Mouse (Mus musculus) testis, adult 2 months (tissue): ENCODE data around the gene Gm28729. TPM values are rescaled to one million over a fixed set of nuclear protein-coding genes. Genes with fewer than 3 reads are reported as not detected.

Experiments used
- H3K27ac ChIP-seq: fragments of 200-500 bp; 2 replicates; pipeline ENCODE4 v1.5.1; 2012; ENCODE audit warnings: low read depth, low read length; ENCODE audit not compliant: control insufficient read depth, insufficient read depth
- H3K27me3 ChIP-seq: fragments of 200-500 bp; 2 replicates; pipeline ENCODE4 v1.6.1; 2012; ENCODE audit warnings: mild to moderate bottlenecking, low read length, moderate library complexity; ENCODE audit not compliant: control insufficient read depth, insufficient read depth
- H3K36me3 ChIP-seq: fragments of 200-500 bp; 2 replicates; pipeline ENCODE4 v1.6.1; 2012; ENCODE audit warnings: mild to moderate bottlenecking, low read length; ENCODE audit not compliant: control insufficient read depth, insufficient read depth
- H3K4me1 ChIP-seq: fragments of 200-500 bp; 2 replicates; pipeline ENCODE4 v1.6.1; 2012; ENCODE audit warnings: low read length; ENCODE audit not compliant: control insufficient read depth, insufficient read depth
- H3K4me3 ChIP-seq: fragments of 200-500 bp; 2 replicates; pipeline ENCODE4 v1.5.1; 2012; ENCODE audit warnings: low read depth, mild to moderate bottlenecking, low read length, moderate library complexity, mixed read lengths; ENCODE audit not compliant: control insufficient read depth
- CTCF ChIP-seq: fragments of 200-500 bp; IDR thresholded peaks from 2 replicates; pipeline ENCODE4 v1.5.1; 2012; ENCODE audit warnings: low read depth, mild to moderate bottlenecking, inconsistent platforms, low read length, moderate library complexity; ENCODE audit not compliant: control insufficient read depth, insufficient read depth, insufficient replicate concordance
- POLR2A ChIP-seq: fragments of 200-500 bp; IDR thresholded peaks from 2 replicates; pipeline ENCODE4 v1.6.1; 2012; ENCODE audit warnings: low read depth, mild to moderate bottlenecking, inconsistent platforms, low read length, moderate library complexity; ENCODE audit not compliant: control insufficient read depth
- polyA plus RNA-seq: library from polyadenylated mRNA; depleted of rRNA; stranded (reverse); fragments of >200 nt; gene quantifications from 2 replicates; pipeline ENCODE4 v1.2.3, GENCODE M21; 2012; rRNA removed

The Gm28729 gene
- 8.7 and 9.3 TPM in 2 replicates for polyA plus RNA-seq

- no peaks in the 10 kb centered on the region for H3K27me3 ChIP-seq
- no peaks in the 10 kb centered on the region for H3K36me3 ChIP-seq
- H3K4me1 ChIP-seq = peaks cover 7% of the 10 kb centered on the region
- peak within 1 kb of the TSS; percentile 75 for H3K4me3 ChIP-seq
- H3K27ac ChIP-seq = no peak within 1 kb of the TSS
- TF ChIP-seq CTCF = no peak
- TF ChIP-seq POLR2A = no peak; the same call in 1 of the 2 replicates
Observed at GRCm38 (mm10) chr9:96524972-96525506, at the start of gene Gm28729. Gm28729 (minus strand) TSS chr9:96525264.

- H3K36me3 ChIP-seq = no peaks in the 10 kb centered on the region
- no peak overlapping the region for H3K4me3 ChIP-seq
- no peaks in the 10 kb centered on the region for H3K27me3 ChIP-seq
- TF ChIP-seq CTCF (no peak), POLR2A (no peak)
- H3K27ac ChIP-seq = no peak overlapping the region
- H3K4me1 ChIP-seq = no peaks in the 10 kb centered on the region
Observed at GRCm38 (mm10) chr9:96573252-96573651, 48.2 kb upstream of the Gm28729 start.

- Histone ChIP-seq H3K27me3 (no peaks in the 10 kb centered on the region), H3K4me3 (no peak overlapping the region), H3K36me3 (no peaks in the 10 kb centered on the region), H3K4me1 (no peaks in the 10 kb centered on the region), H3K27ac (no peak overlapping the region)
- TF ChIP-seq CTCF (no peak), POLR2A (no peak)
Observed at GRCm38 (mm10) chr9:96572754-96573153, 47.7 kb upstream of the Gm28729 start.

GRCm38 (mm10) chr9:96566470-96566996 is 41.5 kb upstream of the Gm28729 start:
- no peak for TF ChIP-seq POLR2A
- no peak for TF ChIP-seq CTCF

GRCm38 (mm10) chr9:96563501-96563900 is 38.4 kb upstream of the Gm28729 start:
- no peak overlapping the region for H3K4me3 ChIP-seq
- TF ChIP-seq POLR2A (no peak), CTCF (no peak)
- H3K27me3 ChIP-seq = no peaks in the 10 kb centered on the region
- no peaks in the 10 kb centered on the region for H3K4me1 ChIP-seq
- H3K27ac ChIP-seq = no peak overlapping the region
- no peaks in the 10 kb centered on the region for H3K36me3 ChIP-seq

More at GRCm38 (mm10) chr9:96566470-96566996, 41.5 kb upstream of the Gm28729 start:
- no peak overlapping the region for H3K4me3 ChIP-seq
- no peaks in the 10 kb centered on the region for H3K36me3 ChIP-seq
- no peaks in the 10 kb centered on the region for H3K4me1 ChIP-seq
- no peaks in the 10 kb centered on the region for H3K27me3 ChIP-seq
- H3K27ac ChIP-seq = no peak overlapping the region

GRCm38 (mm10) chr9:96559148-96559547 is 34.1 kb upstream of the Gm28729 start:
- Histone ChIP-seq H3K4me3 (no peak overlapping the region), H3K36me3 (no peaks in the 10 kb centered on the region), H3K27ac (no peak overlapping the region), H3K27me3 (no peaks in the 10 kb centered on the region), H3K4me1 (no peaks in the 10 kb centered on the region)
- TF ChIP-seq CTCF (no peak), POLR2A (no peak)

- Histone ChIP-seq H3K27ac (no peak overlapping the region), H3K36me3 (no peaks in the 10 kb centered on the region), H3K4me3 (no peak overlapping the region), H3K4me1 (no peaks in the 10 kb centered on the region), H3K27me3 (no peaks in the 10 kb centered on the region)
- TF ChIP-seq CTCF = no peak
- no peak for TF ChIP-seq POLR2A
Observed at GRCm38 (mm10) chr9:96558594-96558993, 33.5 kb upstream of the Gm28729 start.
